Comparison of ENCODE assay signal across 8 mouse cellular contexts in the genomic region with DNA sequence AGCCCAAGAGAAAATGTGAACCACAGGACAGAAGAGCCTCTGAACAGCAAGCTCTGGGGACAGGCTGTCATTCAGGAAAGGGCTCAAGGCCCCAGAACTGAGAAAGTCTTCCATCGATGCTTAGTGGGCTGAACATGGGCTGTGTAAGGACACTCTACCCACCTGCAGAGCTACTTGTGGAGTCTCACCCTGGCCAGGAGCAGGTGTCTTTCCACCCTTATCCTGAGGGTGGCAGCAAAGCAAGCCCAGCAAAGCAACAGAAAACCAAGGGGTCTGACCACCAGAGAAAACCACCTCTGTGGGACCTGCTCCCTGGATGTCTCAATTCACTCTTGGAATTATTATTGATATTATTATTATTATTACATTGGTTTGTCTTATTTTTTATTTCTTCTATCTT. TPM values are rescaled to one million over a fixed set of nuclear protein-coding genes. Genes with fewer than 3 reads are reported as not detected.
DNase-seq lines count a peak whose midpoint lies in the region; ATAC-seq and TF ChIP-seq lines count a peak whose summit lies in the region.

No protein-coding gene starts in this region.

- H3K9me3 ChIP-seq in hindbrain, postnatal 0 days (ENCODE audit: low read length): no peaks in the 10 kb centered on the region

- TF ChIP-seq CTCF in bone marrow, adult 2 months (IDR thresholded peaks at IDR 0.05; ENCODE audit: control insufficient read depth, insufficient read depth, low read length): peak; percentile 81
- TF ChIP-seq CTCF in hindbrain, postnatal 0 days (IDR thresholded peaks at IDR 0.05; ENCODE audit: low read depth): peak; percentile 81
- TF ChIP-seq CTCF in lung, adult 2 months (IDR thresholded peaks at IDR 0.05; ENCODE audit: insufficient read depth, low read length): peak; percentile 86

- H3K4me3 ChIP-seq in bone marrow, adult 2 months (replicated peaks; ENCODE audit: control insufficient read depth, low read depth, low read length): no peak overlapping the region
- no peak overlapping the region for H3K4me3 ChIP-seq in hindbrain, postnatal 0 days (ENCODE audit: low read length)
- no peak overlapping the region for H3K4me3 ChIP-seq in lung, adult 2 months (replicated peaks; ENCODE audit: extremely low read depth, low read depth, low read length)

- no peaks in the 10 kb centered on the region for H3K36me3 ChIP-seq in hindbrain, postnatal 0 days (ENCODE audit: insufficient read depth, low read length)

- H3K4me1 ChIP-seq in bone marrow, adult 2 months (ENCODE audit: control insufficient read depth, insufficient read depth, low read length): peaks cover 3% of the 10 kb centered on the region
- 0 out of 2 replicates have a peak, but pooled peaks cover 4% of the 10 kb centered on the region for H3K4me1 ChIP-seq in hindbrain, postnatal 0 days (ENCODE audit: insufficient read depth, low read length)
- peaks cover 8% of the 10 kb centered on the region for H3K4me1 ChIP-seq in lung, adult 2 months (ENCODE audit: control insufficient read depth, insufficient read depth, low read length)

- no peak overlapping the region for H3K4me2 ChIP-seq in hindbrain, postnatal 0 days (ENCODE audit: low read depth, low read length)

- WGBS in bone marrow, adult 2 months: 59% methylated on average over 1 of the region's 1 CpGs
- 55% methylated on average over 1 of the region's 1 CpGs for WGBS in hindbrain, postnatal 0 days
- 42% methylated on average over 1 of the region's 1 CpGs for WGBS in lung, adult 2 months

- H3K27ac ChIP-seq in bone marrow, adult 2 months (ENCODE audit: control insufficient read depth, insufficient read depth, low read depth, low read length, poor library complexity): no peak overlapping the region
- H3K27ac ChIP-seq in hindbrain, postnatal 0 days: no peak overlapping the region

- ATAC-seq in frontal cortex, adult (ENCODE audit: low TSS enrichment): peak; percentile 69
- ATAC-seq in hindbrain, postnatal 0 days: peak; percentile 57; the same call in 1 of the 2 replicates

- H3K9ac ChIP-seq in hindbrain, postnatal 0 days (replicated peaks; ENCODE audit: low read length): no peak overlapping the region

- no peaks in the 10 kb centered on the region for H3K27me3 ChIP-seq in hindbrain, postnatal 0 days (ENCODE audit: insufficient read depth, low read length)

- no peak for TF ChIP-seq POLR2A in bone marrow, adult 2 months (IDR thresholded peaks at IDR 0.05; ENCODE audit: borderline replicate concordance, control insufficient read depth, low read depth, low read length)
- TF ChIP-seq POLR2A in lung, adult 2 months (IDR thresholded peaks at IDR 0.05; ENCODE audit: borderline replicate concordance, extremely low read depth, low read depth, low read length): no peak

- DNase-seq in urinary bladder, postnatal 25 days (ENCODE audit: low spot score): peak; percentile 33
- no peak for DNase-seq in urinary bladder, adult 2 months (ENCODE audit: low spot score)
- peak; percentile 67 for DNase-seq in hindbrain, postnatal 0 days (ENCODE audit: low spot score)
- DNase-seq in lung, adult 2 months: peak; percentile 68
- peak; percentile 63 to 66 for DNase-seq in right cerebral cortex, adult 2 months (ENCODE audit: low spot score in 2 of 2)
- DNase-seq in ovary, postnatal 14 days (ENCODE audit: low spot score): no peak

RNA-seq across cellular contexts. Expression of gene Hopx, which starts 25.6 kb away (rescaled TPM):
- polyA plus RNA-seq in urinary bladder, adult 2 months (2012; rRNA removed): 66.3 and 93.9 TPM in 2 replicates
- polyA plus RNA-seq in bone marrow, adult 2 months (2011; ENCODE audit: insufficient read depth, insufficient read length, low replicate concordance, missing spikeins): 8.3 TPM in 2 replicates
- total RNA-seq in hindbrain, postnatal 0 days (2014; rRNA removed): 69.6 and 94.8 TPM in 2 replicates
- 7.3 and 10.3 TPM in 2 replicates for polyA plus RNA-seq in hindbrain, postnatal 0 days (2015; fragmentation: Nextera tagmentation; extraction: Ambion mirVana)
- 592 and 698 TPM in 2 replicates for polyA plus RNA-seq in lung, adult 2 months (2012; rRNA removed)

Comparison
In these comparisons a context has a peak if more than half of its experiments do, and no peak if none do; other contexts are left out.
1. DNase-seq: peak in urinary bladder, postnatal 25 days (single experiment), hindbrain, postnatal 0 days (single experiment), lung, adult 2 months (single experiment) and right cerebral cortex, adult 2 months (2 of 2); none in urinary bladder, adult 2 months (single experiment) and ovary, postnatal 14 days (single experiment).
2. Peak in every context shown above with its lines, with median percentiles within 50 percentile points of each other: CTCF ChIP-seq.